Mouse (Mus musculus) urinary bladder, postnatal 25 days (tissue): ENCODE data around the gene Psme2.

Source experiments
- DNase-seq: peaks from one replicate; pipeline ENCODE4 v3.0.0; 2022; ENCODE audit warnings: low spot score

Psme2 gene

DNA sequence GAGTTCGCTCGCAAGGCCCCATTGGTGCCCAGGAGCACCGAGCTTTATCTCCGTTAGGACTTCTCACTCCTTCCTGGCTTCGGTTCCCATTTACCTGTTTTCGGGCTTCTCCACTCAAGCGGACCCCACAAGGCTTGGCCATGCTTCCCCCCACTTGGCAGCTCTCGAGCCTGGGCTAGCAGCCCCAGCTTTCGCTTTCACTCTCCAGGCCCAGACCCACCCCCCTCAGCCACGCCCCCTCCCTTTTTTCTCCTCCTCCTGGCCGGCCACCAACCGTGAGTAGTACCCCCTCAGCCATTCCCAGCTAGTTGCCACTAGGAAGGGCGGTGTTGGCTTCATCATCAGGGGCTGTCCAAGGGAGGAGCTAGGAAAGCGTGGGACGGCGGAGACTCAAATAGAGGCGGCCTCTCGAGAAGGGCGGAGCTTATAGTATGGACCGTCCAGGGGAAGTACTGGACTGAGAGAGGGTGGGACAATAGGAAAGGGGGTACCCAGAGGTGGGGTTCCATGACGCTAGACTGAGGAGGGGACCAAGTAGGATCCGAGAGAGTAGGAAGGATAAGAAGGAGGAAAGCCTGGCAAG lies at the start of gene Psme2:
Gene Psme2 (minus strand): TSS at position 366 of the 583 bp plus-strand sequence.
- DNase-seq = peak; percentile 82

DNA sequence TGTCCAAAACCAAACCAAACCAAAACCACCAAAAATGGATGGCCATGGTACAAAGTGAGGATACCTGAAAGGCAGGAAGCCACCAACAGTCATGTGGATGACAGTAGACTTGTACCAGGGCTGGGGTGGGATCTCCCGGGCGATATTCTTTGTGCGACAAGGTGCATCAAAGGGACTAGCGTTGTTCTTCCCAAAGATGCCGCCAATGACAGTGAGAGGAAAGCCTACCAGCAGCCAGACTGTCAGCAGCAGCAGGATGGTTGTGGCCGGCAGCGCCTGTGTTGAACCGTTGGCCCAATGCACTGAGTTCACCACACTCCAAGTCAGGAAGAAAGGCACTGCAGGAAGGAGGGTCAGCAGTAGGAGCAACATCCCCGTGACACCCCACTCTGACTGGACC lies 46.9 kb upstream of the Psme2 start, which contains the start of gene Gm49378:
Gene Gm49378 (minus strand): TSS at position 101 of the 400 bp plus-strand sequence.
- no peak for DNase-seq

DNA sequence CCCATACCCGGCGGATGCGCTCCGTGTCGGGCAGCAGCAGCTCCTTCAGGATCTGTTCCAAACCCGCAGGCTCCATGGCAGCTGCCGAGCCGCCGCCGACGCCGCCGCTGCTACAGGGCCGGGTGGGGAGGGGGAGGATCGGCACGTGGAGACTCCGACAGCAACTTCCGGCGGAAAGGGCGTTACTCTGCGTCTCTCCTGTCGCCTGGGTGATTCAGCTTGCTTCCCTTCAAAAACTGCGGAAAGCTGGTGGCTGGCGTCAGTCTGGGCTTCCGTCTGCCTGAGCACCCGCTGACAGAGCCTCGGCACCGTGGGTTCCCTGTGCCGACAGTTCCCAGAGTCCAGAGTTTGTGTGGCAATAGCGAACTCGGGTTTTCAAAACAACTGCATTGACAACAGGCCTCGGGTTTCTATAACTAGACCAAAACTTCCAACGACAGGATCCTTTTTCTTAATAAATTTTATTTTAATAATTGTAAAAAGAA lies 44.7 kb upstream of the Psme2 start, which contains the start of gene Ipo4:
Gene Ipo4 (minus strand): TSS at position 435 of the 485 bp plus-strand sequence.
- DNase-seq = peak; percentile 78

DNA sequence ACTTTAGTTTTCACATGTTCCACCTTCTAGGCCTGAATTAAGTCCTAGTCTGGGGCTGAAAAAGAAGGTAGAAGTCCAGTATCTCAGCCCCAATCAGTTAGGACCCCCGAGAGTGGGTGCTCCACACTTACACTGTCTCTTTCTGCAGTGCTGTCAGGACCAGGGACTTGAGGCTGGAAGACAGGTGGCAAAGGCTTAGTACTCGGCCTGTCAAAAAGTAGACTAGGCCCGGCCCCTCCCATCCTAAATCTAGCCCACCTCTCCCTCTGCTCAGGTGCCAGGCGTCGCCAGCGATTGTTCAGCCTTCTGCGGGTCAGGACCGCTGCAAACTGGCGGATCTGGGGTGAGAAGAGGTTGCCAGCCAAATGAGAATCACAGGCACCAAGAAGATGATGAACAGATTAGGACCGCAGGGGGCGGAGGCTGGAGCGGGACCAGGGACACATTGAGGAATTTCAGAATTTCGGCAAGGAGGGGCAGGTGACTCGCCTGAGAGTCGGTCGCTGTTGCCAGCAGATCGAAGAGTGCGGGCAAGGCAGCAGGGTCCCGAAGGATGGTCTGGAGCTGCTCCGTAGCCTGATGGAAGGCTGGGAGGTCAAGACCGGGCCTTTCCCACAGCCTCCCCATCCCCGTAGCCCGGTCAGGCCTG lies 44.1 kb upstream of the Psme2 start:
- DNase-seq = peak; percentile 41

DNA sequence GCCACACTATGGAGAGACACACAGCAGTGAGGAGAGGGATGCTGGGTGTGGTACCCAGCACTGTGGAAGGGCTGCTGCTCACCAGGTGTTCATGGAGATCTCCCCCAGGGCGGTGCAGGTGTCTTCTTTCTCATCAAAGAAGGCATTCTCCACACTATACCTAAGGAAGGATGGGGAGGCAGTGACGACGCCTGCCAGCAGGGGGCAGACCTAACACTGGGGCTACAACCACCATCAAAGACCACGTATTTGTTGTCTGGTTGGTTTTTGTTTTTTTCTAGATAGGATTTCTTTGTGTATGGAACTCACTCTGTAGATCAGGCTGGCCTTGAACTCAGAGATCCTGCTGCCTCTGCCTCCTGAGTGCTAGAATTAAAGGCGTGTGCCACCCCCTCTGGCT lies 38.4 kb upstream of the Psme2 start:
- DNase-seq = peak; percentile 53

DNA sequence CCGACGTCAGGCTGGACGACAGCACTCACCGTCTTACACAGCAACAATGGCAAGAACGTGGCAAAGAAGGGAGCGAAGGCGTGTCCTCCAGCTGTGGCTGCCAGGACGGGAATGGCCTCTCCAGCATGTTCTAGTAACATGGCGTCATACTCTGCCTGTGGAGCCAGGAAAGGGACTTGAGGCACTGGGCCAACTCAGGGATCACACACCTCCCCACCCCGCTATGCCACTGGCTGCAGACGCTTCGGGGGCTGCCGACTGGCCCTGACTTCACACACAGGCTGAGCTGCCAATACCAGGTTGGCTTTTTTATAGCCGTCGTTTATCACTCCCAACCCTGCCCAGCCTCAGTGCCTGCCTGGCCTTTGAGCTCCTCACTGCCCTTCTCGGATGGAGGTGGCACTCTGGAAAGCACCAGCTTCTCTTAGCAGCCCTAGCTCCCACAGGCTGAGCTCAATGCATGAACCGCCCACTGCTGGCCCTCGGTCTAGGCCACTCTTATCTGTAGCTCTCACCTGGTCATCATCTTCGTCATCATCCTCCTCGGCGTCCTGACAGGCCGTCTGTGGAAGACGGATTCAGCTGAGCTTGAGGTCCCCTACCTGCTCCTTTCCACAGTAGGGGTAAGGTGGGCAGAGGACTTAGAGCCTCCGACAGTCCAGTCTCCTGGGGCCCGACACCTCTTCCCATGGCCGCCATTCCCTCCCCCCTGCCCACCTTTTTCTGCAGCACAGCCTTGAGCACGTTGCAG lies 37.3 kb upstream of the Psme2 start:
- DNase-seq = no peak

DNA sequence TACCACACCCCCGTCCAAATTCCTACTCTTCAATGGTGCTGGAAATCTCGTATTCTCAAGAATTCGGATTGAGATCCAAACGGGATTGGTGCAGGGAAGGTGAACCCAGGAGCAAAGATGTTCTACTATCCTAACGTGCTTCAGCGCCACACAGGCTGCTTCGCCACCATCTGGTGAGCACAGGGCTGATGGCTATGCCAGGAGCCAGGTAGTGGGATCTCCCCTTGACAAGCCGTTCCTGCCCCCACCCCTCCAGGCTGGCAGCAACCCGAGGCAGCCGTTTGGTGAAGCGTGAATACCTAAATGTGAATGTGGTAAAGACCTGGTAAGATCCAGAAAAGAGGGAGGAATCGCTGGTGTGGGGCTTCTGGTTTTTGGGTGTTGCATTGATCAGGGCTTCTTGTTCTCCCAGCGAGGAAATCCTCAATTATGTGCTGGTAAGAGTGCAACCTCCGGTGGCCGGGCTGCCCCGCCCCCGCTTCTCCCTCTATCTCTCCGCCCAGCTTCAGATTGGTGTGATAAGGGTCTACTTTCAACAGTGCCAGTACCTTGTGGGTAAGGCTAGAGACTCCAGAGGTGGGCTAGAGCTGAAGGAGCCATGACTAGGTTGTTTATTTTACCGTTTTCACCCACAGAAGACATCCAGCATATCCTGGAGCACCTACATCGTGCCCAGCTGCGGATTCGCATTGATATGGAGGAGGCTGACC lies 27.7 kb upstream of the Psme2 start:
- no peak for DNase-seq

DNA sequence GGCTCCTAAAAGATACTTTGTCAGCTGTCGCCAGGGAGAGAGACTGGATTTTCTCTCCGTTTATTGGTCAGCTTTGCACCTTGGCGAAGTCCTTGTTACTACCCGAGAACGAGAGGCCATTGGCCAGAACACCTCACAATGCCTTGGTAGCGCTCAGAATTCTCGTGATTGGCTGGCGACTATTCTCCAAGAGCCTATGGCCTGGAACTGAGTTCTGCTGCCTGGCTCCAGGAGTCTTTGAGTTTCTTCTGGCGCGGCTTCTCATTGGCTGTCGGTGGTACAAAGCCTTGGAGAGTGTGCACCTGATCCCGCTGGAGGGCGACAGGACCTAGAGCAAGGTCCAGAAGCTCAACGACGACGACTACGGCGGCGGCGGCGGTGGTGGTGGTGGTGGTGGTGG lies 26.9 kb upstream of the Psme2 start, which contains the start of gene Rec8:
Gene Rec8 (plus strand): TSS at position 216 of the 400 bp plus-strand sequence.
- no peak for DNase-seq

DNA sequence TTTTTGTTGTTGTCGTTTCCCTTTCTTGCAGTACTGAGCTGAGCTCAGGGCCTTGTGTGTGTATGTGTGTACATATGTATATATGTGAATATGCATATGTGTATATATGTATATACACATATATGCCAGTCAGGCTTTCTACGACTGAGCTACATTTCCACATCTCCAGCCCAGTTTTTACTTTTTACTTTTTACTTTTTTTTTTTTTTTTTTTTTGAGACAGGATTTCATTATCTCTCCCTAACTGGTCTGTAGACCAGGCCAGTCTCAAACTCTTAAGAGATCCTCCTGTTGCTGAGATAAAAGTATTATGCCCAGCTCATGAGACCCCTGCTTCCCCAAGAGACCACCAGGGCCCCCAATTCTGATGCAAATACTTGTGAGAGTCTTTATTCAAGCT lies 25.9 kb upstream of the Psme2 start:
- DNase-seq = no peak

DNA sequence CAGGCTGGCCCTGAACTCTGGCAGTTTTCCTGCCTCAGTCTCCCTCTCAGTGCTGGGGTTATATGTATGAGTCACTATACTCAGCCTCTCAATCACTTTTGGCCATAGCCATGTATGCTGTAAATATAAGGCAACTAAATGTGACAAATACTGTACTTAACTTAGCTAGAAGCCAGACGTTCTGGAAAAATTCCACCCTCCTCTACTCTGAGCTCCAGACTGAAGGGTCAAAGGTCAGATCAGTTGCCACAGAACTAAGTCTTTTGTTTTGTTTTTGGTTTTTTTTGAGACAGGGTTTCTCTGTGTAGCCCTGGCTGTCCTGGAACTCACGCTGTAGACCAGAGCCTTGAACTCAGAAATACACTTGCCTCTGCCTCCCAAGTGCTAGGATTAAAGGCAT lies 25.0 kb upstream of the Psme2 start:
- no peak for DNase-seq

DNA sequence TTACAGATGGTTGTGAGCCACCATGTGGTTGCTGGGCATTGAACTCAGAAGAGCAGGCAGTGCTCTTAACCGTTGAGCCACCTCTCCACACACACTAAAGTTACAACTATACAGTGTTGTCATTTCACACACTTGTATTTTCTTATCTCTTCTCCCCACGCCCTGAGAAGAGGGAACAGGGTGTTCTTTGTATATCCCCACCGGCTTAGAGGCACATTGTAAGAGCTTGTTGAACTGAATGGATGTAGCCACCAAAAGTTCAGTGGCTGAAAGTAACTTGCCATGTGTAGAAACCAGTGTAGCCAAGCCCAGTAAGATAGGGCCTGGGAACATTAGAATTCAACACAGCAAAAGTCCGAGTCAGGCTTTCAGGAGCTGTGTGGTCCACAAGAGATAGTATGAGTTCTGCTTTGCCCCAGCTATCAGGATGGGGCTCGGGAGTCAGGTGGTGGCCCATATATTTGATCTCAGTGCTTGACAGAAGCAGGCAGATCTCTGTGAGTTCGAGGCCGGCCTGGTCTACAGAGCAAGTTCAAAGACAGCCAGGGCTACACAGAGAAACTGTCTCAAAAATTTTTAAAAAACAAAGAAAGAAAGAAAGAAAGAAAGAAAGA lies 23.8 kb upstream of the Psme2 start:
- DNase-seq = no peak

DNA sequence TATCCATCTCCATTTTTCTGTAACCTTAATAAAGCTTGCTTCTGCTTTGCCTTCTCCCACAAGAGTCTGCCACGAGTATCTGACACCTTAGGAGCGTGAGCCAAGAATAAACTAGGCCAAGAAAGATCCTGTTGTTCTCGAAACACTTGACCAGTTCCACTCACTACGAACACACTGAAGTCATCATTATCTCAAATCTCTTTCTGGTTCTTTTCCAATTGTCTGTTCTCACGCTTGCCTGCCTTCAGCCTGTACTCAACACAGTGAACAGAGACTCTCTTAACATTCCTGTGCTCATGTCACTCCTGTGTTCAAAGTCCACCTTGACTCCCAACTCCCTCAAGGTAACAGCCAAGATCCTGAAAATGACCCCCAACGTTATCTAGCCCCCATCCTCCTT lies 22.4 kb upstream of the Psme2 start:
- no peak for DNase-seq

DNA sequence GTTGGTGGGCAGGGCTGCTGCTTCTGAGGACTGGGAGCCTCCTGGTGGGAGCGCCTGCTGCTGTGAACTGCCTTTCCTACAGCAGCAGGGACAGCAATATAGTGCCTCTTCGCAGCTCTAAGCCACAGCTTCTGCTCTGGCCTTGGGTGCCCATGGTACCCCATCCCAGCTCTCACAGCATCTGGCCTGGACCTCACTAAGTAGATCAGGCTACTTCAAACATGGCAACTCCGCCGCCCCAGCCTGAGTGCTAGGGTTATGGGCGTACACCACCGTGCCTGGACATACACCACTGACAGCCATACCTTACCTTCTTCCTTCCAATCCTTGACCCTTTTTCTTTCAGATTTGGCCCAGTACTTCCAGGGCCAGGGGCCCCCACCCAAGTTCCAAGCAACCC lies 17.4 kb upstream of the Psme2 start:
- DNase-seq = no peak

DNA sequence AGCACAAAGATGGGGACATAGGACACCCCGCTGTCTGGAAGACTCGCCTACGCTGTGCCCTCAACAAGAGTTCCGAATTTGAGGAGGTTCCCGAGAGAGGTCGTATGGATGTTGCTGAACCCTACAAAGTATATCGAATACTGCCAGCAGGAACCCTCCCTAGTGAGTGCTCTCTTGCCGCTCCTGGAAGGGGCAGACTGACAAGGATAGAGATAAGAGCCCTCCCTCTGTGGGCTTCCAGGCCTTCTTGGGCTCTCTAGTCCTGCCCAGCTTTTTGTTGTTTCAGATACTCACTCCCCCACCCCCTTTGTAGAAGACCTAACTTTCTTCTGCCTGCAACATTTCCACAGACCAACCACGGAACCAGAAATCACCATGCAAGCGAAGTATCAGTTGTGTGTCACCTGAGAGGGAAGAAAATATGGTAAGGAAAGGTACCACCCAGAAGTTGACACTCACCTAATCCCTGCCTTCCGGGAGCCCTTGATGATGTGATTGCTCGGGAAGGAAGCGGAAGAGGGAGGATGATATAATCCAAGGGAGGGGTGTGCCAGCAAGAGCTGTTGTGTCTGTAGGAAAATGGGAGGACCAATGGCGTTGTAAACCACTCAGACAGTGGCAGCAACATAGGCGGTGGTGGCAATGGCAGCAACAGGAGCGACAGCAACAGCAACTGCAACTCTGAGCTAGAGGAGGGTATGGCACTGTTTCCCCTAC lies 15.0 kb upstream of the Psme2 start:
- DNase-seq = no peak

DNA sequence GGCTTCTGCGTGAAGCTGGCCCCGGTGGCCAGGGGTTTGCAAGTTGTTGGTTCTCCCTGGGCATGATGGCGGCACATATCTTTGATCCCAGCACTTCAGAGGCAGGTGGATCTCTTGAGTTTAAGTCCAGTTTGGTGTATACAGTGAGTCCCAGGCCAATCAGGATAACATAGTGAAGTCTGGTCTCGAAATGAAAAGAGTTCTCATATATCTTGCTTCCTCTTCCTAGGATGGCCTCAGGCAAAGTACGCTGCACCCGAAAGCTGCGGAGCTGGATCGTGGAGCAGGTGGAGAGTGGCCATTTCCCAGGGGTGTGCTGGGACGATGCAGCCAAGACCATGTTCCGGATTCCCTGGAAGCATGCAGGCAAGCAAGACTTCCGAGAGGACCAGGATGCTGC lies 13.9 kb upstream of the Psme2 start:
- DNase-seq = no peak

DNA sequence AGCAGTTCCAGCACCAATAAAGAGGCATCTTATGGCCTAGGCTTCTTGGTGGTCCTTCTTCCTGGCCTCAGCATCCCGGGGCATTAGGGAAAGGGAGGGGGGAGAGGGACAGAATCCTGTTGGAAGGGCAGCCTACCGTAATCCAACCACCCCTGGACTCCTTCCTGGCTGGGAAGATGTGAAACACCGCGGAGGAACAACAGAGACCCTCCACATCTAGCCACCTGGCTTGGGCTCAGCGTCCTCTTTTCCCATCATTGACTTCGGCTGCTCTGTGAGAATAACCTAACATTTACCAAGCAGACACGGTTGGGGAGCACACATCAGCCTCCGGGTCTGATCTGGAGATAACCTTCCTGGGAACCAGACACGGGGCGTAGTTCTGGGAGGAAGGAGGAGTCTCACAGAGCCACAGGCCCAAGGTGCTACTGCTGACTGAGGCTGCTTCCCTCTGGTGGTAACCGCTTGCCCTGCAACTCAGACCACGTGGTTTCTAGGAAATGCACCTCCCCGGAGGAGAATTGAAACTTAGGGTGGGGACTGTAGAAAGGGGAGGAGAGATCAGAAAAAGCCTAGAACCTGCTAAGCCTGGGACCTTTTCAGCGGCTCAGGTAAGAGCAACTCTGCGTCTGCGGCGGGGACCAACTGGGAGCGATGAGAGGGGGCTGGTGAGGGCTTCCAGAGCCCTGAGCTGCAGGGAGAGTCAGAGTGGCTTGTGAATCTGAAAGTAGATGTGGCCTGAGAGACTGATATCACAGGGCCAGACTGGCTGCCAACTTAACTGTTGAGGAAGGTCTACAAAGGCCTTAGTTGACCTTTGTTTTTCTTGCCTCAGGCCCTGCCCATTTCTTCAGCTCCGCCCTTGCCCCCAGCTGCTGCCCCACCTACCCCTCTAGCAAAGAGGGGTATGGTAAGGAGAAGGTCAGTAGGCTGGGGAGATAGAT lies 13.0 kb upstream of the Psme2 start:
- peak; percentile 84 for DNase-seq

DNA sequence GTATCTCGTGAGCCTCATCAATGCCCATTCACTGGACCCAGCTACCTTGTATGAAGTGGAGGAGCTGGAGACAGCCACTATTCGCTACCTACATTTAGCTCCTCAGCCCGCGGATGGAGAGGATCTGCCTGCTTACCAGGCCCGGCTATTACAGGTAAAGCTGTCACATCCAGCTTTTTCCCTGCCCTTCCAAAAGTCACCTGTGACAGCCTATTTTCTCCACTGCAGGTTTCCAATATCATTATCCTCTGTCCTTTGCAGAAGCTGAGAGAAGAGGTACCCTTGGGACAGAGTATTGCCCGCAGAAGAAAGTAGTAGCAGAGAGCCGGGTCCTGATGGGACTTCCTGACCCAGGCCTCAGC lies 12.3 kb upstream of the Psme2 start, which contains the start of gene Irf9:
Gene Irf9 (plus strand): TSS at position 301 of the 362 bp plus-strand sequence.
- DNase-seq = no peak

DNA sequence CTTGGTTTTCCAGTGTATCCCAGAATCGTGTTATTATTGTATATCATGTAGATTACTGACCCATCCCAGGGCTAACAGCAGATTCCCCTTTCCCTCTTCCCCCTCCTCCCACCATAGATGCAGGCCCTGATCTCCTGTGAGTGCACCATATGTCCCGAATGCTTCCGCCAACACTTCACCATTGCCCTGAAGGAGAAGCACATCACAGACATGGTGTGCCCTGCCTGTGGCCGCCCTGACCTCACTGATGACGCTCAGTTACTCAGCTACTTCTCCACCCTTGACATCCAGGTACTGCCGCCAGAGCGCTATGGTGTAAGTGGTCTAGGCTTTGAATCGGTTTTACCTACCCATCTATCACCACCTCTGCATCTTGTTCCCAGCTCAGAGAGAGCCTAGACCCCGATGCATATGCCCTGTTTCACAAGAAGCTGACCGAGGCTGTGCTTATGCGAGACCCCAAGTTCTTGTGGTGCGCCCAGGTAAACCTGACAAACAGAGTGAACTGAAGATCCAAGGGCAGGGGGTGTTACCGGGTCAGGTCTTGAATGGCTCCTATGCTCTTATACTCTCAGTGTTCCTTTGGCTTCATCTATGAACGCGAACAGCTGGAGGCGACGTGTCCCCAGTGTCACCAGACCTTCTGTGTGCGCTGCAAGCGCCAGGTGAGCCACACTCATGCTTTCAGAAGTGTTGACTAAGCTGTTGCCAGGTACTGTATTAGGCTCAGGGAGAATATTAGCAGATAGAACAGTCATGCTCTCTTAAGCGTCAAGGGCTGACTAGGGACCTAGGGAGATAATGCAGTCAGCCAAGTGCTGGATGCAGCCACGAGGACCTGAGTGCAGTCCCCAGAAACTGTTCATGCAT lies 7.8 kb upstream of the Psme2 start:
- no peak for DNase-seq
